Comparison of ENCODE assay signal across 16 mouse cellular contexts in the genomic region with DNA sequence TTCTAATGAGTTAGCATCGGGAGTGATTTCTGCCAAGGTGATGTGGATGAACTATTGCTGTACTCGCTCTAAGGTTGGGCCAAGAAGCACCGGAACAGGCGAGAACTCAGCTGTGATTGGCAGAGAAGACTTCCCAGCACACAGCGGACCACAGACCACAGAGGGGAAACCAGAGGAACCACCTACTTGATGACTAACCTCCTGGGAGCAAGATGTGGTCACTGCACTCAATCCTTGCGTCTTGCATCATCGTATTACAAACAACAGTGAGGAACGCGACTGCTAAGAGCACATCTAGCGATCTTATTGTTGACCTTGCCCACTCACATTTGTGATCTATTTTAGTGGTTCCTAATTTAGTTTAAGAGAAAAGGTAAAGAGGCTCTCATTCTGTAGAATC.
"Had no signal": no experiment of that assay in that cellular context is flagged by ENCODE, and none has a peak within 500 bp of the region (broad histone marks: within the 10 kb centered on the region; RNA-seq: fewer than 3 reads in every experiment).

No protein-coding gene starts in this region.

- H3K4me3 ChIP-seq: kidney, embryonic 15.5 days; limb, embryonic 10.5 days; liver, embryonic 15.5 days; midbrain, embryonic 10.5 days; neural tube, embryonic 12.5 days had no signal

- DNase-seq: kidney, adult 2 months; kidney, postnatal 14 days; layer of hippocampus, adult 9-11 months; lung, adult 2 months; lung, postnatal 10 days; midbrain, embryonic 14.5 days; right cerebral cortex, postnatal 4 days; spleen, adult 18-20 months; thymus, adult 18-20 months; thymus, postnatal 25 days had no signal

- H3K27ac ChIP-seq: kidney, embryonic 15.5 days; limb, embryonic 10.5 days; liver, embryonic 15.5 days; macrophage; midbrain, embryonic 10.5 days; neural tube, embryonic 12.5 days had no signal
